Mouse (Mus musculus) ES-E14 (cell line): ENCODE results near the gene Gss.

ENCODE experiments used
- CHD2 ChIP-seq: IDR thresholded peaks from 2 replicates; pipeline ENCODE4 v1.6.1; 2014; ENCODE audit warnings: mild to moderate bottlenecking, low read depth, low read length, inconsistent platforms
- ZNF384 ChIP-seq: IDR thresholded peaks from 2 replicates; pipeline ENCODE4 v1.6.1; 2012; ENCODE audit warnings: low read depth, low read length, inconsistent platforms

GRCm38 (mm10) chr2:155604560-155605235, 12.1 kb upstream of the Gss start:
- TF ChIP-seq CHD2 (no peak), ZNF384 (no peak)
